Mouse (Mus musculus): ENCODE data around the gene Pcgf1. TPM values are rescaled to one million over a fixed set of nuclear protein-coding genes. Genes with fewer than 3 reads are reported as not detected.

The Pcgf1 gene
- polyA plus RNA-seq, 2 experiments: 15.0 to 21.0 TPM

GRCm38 (mm10) chr6:83033249-83034185, 44.2 kb upstream of the Pcgf1 start, which contains the start of the genes Dok1 and Loxl3:
Gene Dok1 (minus strand): TSS chr6:83033471.
Gene Loxl3 (plus strand): TSS chr6:83034173.
- Histone ChIP-seq H3K4me2 (ENCODE audit: low read depth) (peak within 1 kb of the TSS; percentile 94), H3K4me3 (ENCODE audit: insufficient read depth in 1 of 2, low read depth in 2 of 2, low read length in 2 of 2) (peak within 1 kb of the TSS; percentile 82 to 95), H3K27me3 (ENCODE audit: control insufficient read depth, insufficient read depth, low read length) (no peaks in the 10 kb centered on the region; the same call in 1 of the 2 replicates), H3K36me3 (replicated peaks; ENCODE audit: control insufficient read depth, insufficient read depth, low read depth) (peaks cover 17% of the 10 kb centered on the region), H3K9ac (replicated peaks) (peak within 1 kb of the TSS; percentile 96), H3K4me1 (replicated peaks; ENCODE audit: control insufficient read depth in 2 of 2, insufficient read depth in 2 of 2, low read length in 1 of 2) (peaks cover 18 to 19% of the 10 kb centered on the region in 2 experiments), H3K27ac (peak within 1 kb of the TSS; percentile 85), H3K9me3 (ENCODE audit: control insufficient read depth, low read length) (no peaks in the 10 kb centered on the region)
- ATAC-seq (ENCODE audit: insufficient read depth) (peak; percentile 90), DNase-seq (ENCODE audit: low read depth in 3 of 3, low spot score in 3 of 3) (peak in 2 of 3 experiments; percentile 49 to 51)
- WGBS (ENCODE audit: insufficient replicate concordance): 2% methylated on average over 51 of the region's 51 CpGs
- TF ChIP-seq EP300 (IDR thresholded peaks at IDR 0.05; ENCODE audit: low read depth): no peak
- TF ChIP-seq CTCF (IDR thresholded peaks at IDR 0.05; ENCODE audit: low read depth): no peak

- ATAC-seq (ENCODE audit: insufficient read depth) (no peak), DNase-seq (ENCODE audit: low read depth in 3 of 3, low spot score in 3 of 3) (no peak)
- H3K9ac ChIP-seq (replicated peaks): no peak overlapping the region
- no peaks in the 10 kb centered on the region for H3K9me3 ChIP-seq (ENCODE audit: control insufficient read depth, low read length)
- H3K36me3 ChIP-seq (replicated peaks; ENCODE audit: control insufficient read depth, insufficient read depth, low read depth): peaks cover 17% of the 10 kb centered on the region
- H3K27ac ChIP-seq: no peak overlapping the region
- H3K4me1 ChIP-seq (replicated peaks; ENCODE audit: control insufficient read depth in 2 of 2, insufficient read depth in 2 of 2, low read length in 1 of 2): peaks cover 26 to 27% of the 10 kb centered on the region in 2 experiments
- TF ChIP-seq EP300 (IDR thresholded peaks at IDR 0.05; ENCODE audit: low read depth) (no peak), CTCF (IDR thresholded peaks at IDR 0.05; ENCODE audit: low read depth) (no peak)
- WGBS (ENCODE audit: insufficient replicate concordance): 73% methylated on average over 5 of the region's 5 CpGs
- peak overlapping the region in 1 of 2 experiments; percentile 82; a peak in 1 of 4 replicates for H3K4me3 ChIP-seq (ENCODE audit: insufficient read depth in 1 of 2, low read depth in 2 of 2, low read length in 2 of 2)
- peak overlapping the region; percentile 94 for H3K4me2 ChIP-seq (ENCODE audit: low read depth)
- H3K27me3 ChIP-seq (ENCODE audit: control insufficient read depth, insufficient read depth, low read length): no peaks in the 10 kb centered on the region; the same call in 1 of the 2 replicates
These were observed 43.1 kb upstream of the Pcgf1 start for GRCm38 (mm10) chr6:83034463-83035055.

- Histone ChIP-seq H3K27me3 (ENCODE audit: control insufficient read depth, insufficient read depth, low read length) (no peaks in the 10 kb centered on the region; the same call in 1 of the 2 replicates), H3K4me3 (ENCODE audit: insufficient read depth in 1 of 2, low read depth in 2 of 2, low read length in 2 of 2) (no peak overlapping the region), H3K4me1 (replicated peaks; ENCODE audit: control insufficient read depth in 2 of 2, insufficient read depth in 2 of 2, low read length in 1 of 2) (peaks cover 26 to 32% of the 10 kb centered on the region in 2 experiments), H3K36me3 (replicated peaks; ENCODE audit: control insufficient read depth, insufficient read depth, low read depth) (0 out of 2 replicates have a peak, but pooled peaks cover under 1% of the 10 kb centered on the region), H3K9me3 (ENCODE audit: control insufficient read depth, low read length) (no peaks in the 10 kb centered on the region), H3K27ac (no peak overlapping the region), H3K4me2 (ENCODE audit: low read depth) (no peak overlapping the region), H3K9ac (replicated peaks) (no peak overlapping the region)
- ATAC-seq (ENCODE audit: insufficient read depth): no peak
- TF ChIP-seq CTCF (IDR thresholded peaks at IDR 0.05; ENCODE audit: low read depth) (no peak), EP300 (IDR thresholded peaks at IDR 0.05; ENCODE audit: low read depth) (no peak)
- DNase-seq (ENCODE audit: low read depth in 3 of 3, low spot score in 3 of 3): no peak
- WGBS (ENCODE audit: insufficient replicate concordance): 76% methylated on average over 8 of the region's 8 CpGs
These were observed 40.5 kb upstream of the Pcgf1 start for GRCm38 (mm10) chr6:83037188-83037587.

GRCm38 (mm10) chr6:83038496-83039012, 39.1 kb upstream of the Pcgf1 start:
- Histone ChIP-seq H3K4me3 (ENCODE audit: insufficient read depth in 1 of 2, low read depth in 2 of 2, low read length in 2 of 2) (peak overlapping the region in 1 of 2 experiments; percentile 25; a peak in 2 of 4 replicates), H3K4me2 (ENCODE audit: low read depth) (peak overlapping the region; percentile 63), H3K9ac (replicated peaks) (peak overlapping the region; percentile 54), H3K36me3 (replicated peaks; ENCODE audit: control insufficient read depth, insufficient read depth, low read depth) (no peaks in the 10 kb centered on the region), H3K27ac (peak overlapping the region; percentile 96), H3K9me3 (ENCODE audit: control insufficient read depth, low read length) (no peaks in the 10 kb centered on the region), H3K27me3 (ENCODE audit: control insufficient read depth, insufficient read depth, low read length) (no peaks in the 10 kb centered on the region; the same call in 1 of the 2 replicates), H3K4me1 (replicated peaks; ENCODE audit: control insufficient read depth in 2 of 2, insufficient read depth in 2 of 2, low read length in 1 of 2) (peaks cover 24 to 28% of the 10 kb centered on the region in 2 experiments)
- ATAC-seq (ENCODE audit: insufficient read depth) (peak; percentile 99), DNase-seq (ENCODE audit: low read depth in 3 of 3, low spot score in 3 of 3) (peak; percentile 88 to 93 (median 89))
- TF ChIP-seq CTCF (IDR thresholded peaks at IDR 0.05; ENCODE audit: low read depth) (no peak), EP300 (IDR thresholded peaks at IDR 0.05; ENCODE audit: low read depth) (peak; percentile 55)
- WGBS (ENCODE audit: insufficient replicate concordance): 13% methylated on average over 24 of the region's 24 CpGs

All from liver, embryonic 14.5 days (tissue).